Mouse (Mus musculus) hindbrain, embryonic 14.5 days (tissue): ENCODE data around the gene Bicd2. TPM values are rescaled to one million over a fixed set of nuclear protein-coding genes. Genes with fewer than 3 reads are reported as not detected.

Experiments used
- ATAC-seq: fragments of 200-750 bp; cut with Nextera tagmentation; 2 replicates; pipeline ENCODE4 v1.8.0; 2017; ENCODE audit warnings: moderate number of reproducible peaks, mild to moderate bottlenecking, moderate TSS enrichment, moderate library complexity; ENCODE audit not compliant: low FRiP score
- DNase-seq: peaks from one replicate; pipeline ENCODE4 v3.0.0-alpha.2; 2015; ENCODE audit warnings: low spot score
- H3K27ac ChIP-seq: fragments of 300-500 bp; sonication (generic); 2 replicates; pipeline ENCODE4 v1.5.1; 2014; ENCODE audit warnings: mild to moderate bottlenecking, moderate library complexity
- H3K27me3 ChIP-seq: fragments of 300-500 bp; sonication (generic); 2 replicates; pipeline ENCODE4 v1.6.1; 2014; ENCODE audit warnings: mild to moderate bottlenecking, low read length, mixed read lengths; ENCODE audit not compliant: control insufficient read depth, insufficient read depth
- H3K36me3 ChIP-seq: fragments of 300-500 bp; sonication (generic); replicated peaks from 2 replicates; pipeline ENCODE4 v1.6.1; 2014; ENCODE audit not compliant: control insufficient read depth, insufficient read depth
- H3K4me1 ChIP-seq: fragments of 300-500 bp; sonication (generic); replicated peaks from 2 replicates; pipeline ENCODE4 v1.6.1; 2014; ENCODE audit warnings: antibody characterized with exemption, low read length, mixed read lengths; ENCODE audit not compliant: control insufficient read depth, insufficient read depth
- H3K4me2 ChIP-seq: fragments of 300-500 bp; sonication (generic); replicated peaks from 2 replicates; pipeline ENCODE4 v1.6.1; 2014; ENCODE audit warnings: mild to moderate bottlenecking, moderate library complexity
- H3K4me3 ChIP-seq: fragments of 300-500 bp; sonication (generic); replicated peaks from 2 replicates; pipeline ENCODE4 v1.5.1; 2014; ENCODE audit warnings: mild to moderate bottlenecking, low read length
- H3K9ac ChIP-seq: fragments of 300-500 bp; sonication (generic); 2 replicates; pipeline ENCODE4 v1.6.1; 2014
- H3K9me3 ChIP-seq: fragments of 300-500 bp; sonication (generic); 2 replicates; pipeline ENCODE4 v1.6.1; 2016; ENCODE audit warnings: low read length; ENCODE audit not compliant: control insufficient read depth
- WGBS: fragments of 180-500 bp; shearing (Covaris S2); extraction: QIAGEN DNeasy Blood & Tissue Kit; methylation state at CpG from one replicate; pipeline ENCODE4 v1.1.7; 2014; 5-methylcytosine and 5-hydroxymethylcytosine counted together
- polyA plus RNA-seq: library from polyadenylated mRNA; unstranded; fragments of >200 nt; fragmentation: Nextera tagmentation; extraction: Ambion mirVana; gene quantifications from 2 replicates; pipeline ENCODE4 v1.2.1, GENCODE M21; 2014

The Bicd2 gene
- polyA plus RNA-seq, 1 experiment from 2014 or later = 30.7 TPM

DNA sequence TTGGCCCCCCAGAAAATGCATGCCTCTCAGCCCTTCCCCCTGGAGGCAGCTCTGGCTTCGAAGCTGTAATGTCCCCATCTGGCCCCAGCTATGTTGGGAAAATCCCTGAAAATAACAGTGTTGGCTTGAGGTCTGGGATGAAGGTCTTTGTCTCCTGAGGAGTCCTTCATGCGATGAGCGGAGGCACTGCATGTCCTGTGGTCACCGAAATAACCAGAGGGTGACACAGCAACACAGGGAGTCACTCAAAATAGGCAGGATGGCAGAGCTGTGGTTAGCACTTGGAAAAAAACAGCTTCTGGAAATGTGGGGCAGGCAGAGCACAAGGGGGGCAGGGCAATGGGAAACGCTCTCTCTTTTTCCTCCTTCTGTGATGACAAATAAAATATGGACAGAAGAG is 19.2 kb upstream of the Bicd2 start:
- 82% methylated on average over 5 of the region's 5 CpGs for WGBS
- DNase-seq = no peak
- no peak for ATAC-seq
- Histone ChIP-seq H3K27me3 (peaks cover 11% of the 10 kb centered on the region; the same call in 1 of the 2 replicates), H3K4me2 (no peak overlapping the region), H3K9me3 (no peaks in the 10 kb centered on the region), H3K36me3 (no peaks in the 10 kb centered on the region), H3K9ac (no peak overlapping the region), H3K4me3 (no peak overlapping the region), H3K27ac (no peak overlapping the region), H3K4me1 (peaks cover 18% of the 10 kb centered on the region)

DNA sequence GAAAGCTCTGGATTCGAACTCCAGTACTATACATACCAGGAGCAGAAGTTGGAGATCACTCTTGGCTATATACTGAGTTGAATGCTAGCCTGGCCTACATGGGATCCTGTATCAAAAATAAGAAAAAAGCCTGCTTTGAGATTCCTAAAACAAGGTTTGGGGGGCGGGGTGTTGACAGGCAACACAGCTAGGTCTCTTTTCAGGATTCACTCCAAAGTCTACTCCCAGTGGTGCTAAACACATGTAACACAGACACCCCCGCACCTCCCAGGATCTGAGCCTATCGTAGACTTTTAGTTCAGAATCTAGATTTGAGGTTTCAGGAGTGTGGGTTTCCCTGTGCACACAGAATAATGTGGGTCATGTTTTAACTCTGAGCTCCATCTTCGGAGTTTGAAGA is 18.6 kb upstream of the Bicd2 start:
- Histone ChIP-seq H3K27me3 (peaks cover 11% of the 10 kb centered on the region; the same call in 1 of the 2 replicates), H3K4me3 (no peak overlapping the region), H3K4me1 (peaks cover 18% of the 10 kb centered on the region), H3K36me3 (no peaks in the 10 kb centered on the region), H3K9ac (no peak overlapping the region), H3K4me2 (no peak overlapping the region), H3K27ac (no peak overlapping the region), H3K9me3 (no peaks in the 10 kb centered on the region)
- DNase-seq (no peak), ATAC-seq (no peak)
- WGBS = 95% methylated on average over 5 of the region's 5 CpGs

DNA sequence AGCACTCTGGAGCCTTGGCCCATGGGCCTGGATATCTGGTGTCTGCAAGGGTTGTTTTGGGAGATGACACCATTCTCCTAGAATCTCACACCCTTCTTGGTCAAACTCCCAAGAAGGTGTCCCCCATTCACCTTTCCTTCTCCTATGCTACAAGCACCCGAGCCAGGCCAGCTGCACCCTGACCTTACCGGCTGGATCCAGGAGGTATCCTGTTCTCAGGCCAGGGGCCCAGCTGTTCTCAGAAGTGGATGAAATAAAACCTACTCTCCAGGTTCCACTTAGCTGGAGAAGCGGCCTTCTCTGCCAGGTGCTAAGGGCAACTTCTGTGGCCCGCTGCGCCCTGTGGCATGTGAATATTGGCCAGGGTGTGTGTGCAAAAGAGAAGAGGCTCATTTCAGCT is 16.5 kb upstream of the Bicd2 start:
- no peak for ATAC-seq
- DNase-seq = no peak
- H3K4me3 ChIP-seq = no peak overlapping the region
- H3K27ac ChIP-seq = no peak overlapping the region
- WGBS = 88% methylated on average over 5 of the region's 5 CpGs
- H3K27me3 ChIP-seq = peaks cover 11% of the 10 kb centered on the region; the same call in 1 of the 2 replicates
- peaks cover 10% of the 10 kb centered on the region for H3K4me1 ChIP-seq
- no peaks in the 10 kb centered on the region for H3K9me3 ChIP-seq
- no peaks in the 10 kb centered on the region for H3K36me3 ChIP-seq
- no peak overlapping the region for H3K9ac ChIP-seq
- H3K4me2 ChIP-seq = no peak overlapping the region

DNA sequence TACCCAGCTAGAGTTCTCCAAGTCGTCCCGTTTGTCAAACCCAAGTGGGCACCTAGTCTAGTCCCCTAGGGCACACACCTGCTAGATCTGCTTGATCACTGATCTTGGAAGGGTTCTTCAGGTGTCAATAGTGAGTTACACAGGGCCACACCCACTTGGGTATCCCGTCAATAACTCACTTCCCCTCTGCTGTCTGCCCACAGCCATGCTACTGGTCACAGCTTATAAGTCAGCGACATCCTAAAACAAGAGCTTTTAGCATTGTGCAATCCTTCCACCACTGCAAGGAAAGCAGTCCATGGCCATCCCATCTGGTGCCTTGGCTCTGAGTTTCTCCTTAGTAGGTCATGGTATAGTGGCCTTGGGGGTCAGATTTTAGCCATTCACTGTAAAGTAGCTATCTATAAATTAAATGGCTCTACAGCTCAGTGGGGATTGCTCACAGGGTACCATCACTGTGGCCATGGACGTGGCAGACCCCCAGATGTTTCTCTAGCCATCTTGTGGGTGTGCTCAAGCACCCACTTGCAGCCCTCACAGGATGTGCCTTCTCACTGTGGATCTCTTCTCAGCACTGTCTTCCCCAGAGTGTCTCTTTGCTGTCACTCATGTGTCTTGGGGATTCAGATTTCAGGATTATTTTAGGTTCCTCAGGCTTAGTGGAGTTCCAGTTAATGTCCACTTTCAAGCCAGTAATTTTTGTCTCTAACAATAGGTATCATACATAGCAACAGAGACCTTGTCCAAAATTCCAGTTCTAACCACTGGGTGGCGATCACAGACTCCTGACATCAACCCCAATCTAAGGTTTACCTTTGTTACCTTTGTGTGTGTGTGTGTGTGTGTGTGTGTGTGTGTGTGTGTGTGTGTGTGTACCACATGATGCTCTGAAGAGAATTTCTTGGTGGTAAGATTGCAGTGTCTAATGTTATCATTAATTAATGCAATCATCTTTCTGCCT is 14.9 kb upstream of the Bicd2 start:
- Histone ChIP-seq H3K4me1 (no peaks in the 10 kb centered on the region), H3K4me2 (no peak overlapping the region), H3K27me3 (peaks cover 11% of the 10 kb centered on the region; the same call in 1 of the 2 replicates), H3K9me3 (no peaks in the 10 kb centered on the region), H3K9ac (no peak overlapping the region), H3K27ac (no peak overlapping the region), H3K4me3 (no peak overlapping the region), H3K36me3 (no peaks in the 10 kb centered on the region)
- WGBS = 62% methylated on average over 6 of the region's 6 CpGs
- DNase-seq = peak; percentile 59
- peak; percentile 69; the same call in 1 of the 2 replicates for ATAC-seq

DNA sequence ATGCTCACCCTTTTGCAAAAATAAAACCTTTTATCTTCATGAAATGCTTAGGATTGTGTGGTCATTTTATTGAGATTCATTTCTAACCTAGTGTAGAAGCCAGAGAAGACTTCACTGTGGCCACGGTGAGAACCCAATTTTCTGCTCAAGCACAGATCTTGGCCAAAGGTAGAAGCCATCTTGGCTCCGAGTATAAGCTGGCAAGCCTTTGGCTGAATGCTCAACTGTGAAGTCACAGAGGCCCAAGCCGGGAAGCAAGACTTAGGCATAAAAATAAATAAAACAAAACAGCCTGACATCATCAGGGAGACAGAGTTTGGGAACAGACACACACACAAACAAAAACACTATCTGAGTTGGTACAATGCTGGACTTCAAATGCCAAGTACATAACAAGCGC is 13.3 kb upstream of the Bicd2 start:
- Histone ChIP-seq H3K27me3 (no peaks in the 10 kb centered on the region), H3K9ac (no peak overlapping the region), H3K27ac (no peak overlapping the region), H3K4me1 (no peaks in the 10 kb centered on the region), H3K36me3 (no peaks in the 10 kb centered on the region), H3K4me3 (no peak overlapping the region), H3K9me3 (no peaks in the 10 kb centered on the region), H3K4me2 (no peak overlapping the region)
- DNase-seq = no peak
- WGBS = 83% methylated on average over 4 of the region's 4 CpGs
- ATAC-seq = no peak

DNA sequence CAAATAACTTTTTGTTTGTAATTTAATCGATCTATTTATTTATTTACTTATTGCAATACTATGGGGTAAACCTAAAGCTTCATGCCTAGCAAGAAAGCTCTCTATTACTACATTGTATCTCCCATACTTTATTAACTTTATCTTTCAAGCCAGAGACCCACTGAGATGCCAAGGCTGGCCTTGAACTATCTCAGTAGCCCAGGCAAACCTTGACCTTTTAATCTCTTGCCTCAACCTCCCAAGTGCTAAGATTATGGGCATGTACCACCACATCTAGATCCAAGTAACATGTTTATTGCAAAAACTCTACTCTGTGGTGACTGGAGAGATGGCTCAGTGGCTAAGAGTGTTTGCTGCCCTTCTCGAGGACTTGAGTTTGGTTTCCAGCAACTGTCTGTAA is 8.1 kb upstream of the Bicd2 start:
- no peak for ATAC-seq
- H3K4me1 ChIP-seq = no peaks in the 10 kb centered on the region
- WGBS = 76% methylated on average over 2 of the region's 2 CpGs

DNA sequence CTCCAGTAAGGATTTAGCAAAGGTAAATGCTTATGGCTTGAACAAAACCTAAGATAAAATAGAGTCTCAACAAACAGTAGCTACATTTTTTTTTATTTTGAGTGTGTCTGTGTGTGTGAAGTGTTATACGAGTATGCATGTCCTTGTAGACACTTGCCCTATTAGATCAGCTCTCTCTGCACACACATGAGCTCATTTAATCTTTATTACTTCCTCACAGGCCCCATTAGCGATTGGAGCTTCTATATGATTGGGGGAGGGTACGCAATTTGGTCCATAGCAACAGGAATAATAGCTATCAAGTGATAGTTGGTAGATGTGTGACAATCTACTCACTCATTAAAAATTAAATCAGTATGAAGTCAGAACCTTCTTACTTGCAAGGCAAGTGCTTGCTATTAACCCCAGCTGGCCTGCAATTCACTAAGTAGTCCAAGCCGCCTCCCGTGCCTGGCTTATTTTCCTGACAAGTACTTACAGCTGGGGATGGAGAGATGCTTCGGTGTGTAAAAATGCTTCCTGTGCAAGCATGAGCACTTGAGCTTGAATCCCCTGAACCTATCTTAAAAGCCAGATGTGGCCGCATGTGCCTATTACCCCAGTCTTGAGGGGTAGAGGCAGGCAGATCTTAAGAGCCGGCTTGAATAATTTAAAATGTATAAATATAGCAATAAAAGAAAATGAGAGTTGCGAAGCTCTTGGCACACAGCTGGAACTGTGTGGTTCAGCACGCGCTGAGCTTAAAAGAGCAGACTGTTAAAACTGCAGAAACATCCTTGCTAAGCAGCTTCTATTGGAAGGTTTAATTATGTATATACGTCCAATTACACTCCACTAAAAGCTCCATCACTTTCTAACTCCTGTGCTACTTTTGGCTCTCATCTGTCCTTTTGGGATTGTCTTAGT is 6.1 kb upstream of the Bicd2 start:
- 0 out of 2 replicates have a peak overlapping the region, but pooled peaks have one; percentile 9 for H3K27ac ChIP-seq
- ATAC-seq = no peak
- 79% methylated on average over 12 of the region's 12 CpGs for WGBS

More for the DNA sequence above, 8.1 kb upstream of the Bicd2 start:
- H3K9ac ChIP-seq = no peak overlapping the region
- no peaks in the 10 kb centered on the region for H3K36me3 ChIP-seq
- no peak for DNase-seq
- H3K27ac ChIP-seq = no peak overlapping the region
- H3K27me3 ChIP-seq = no peaks in the 10 kb centered on the region
- no peaks in the 10 kb centered on the region for H3K9me3 ChIP-seq
- no peak overlapping the region for H3K4me3 ChIP-seq
- H3K4me2 ChIP-seq = no peak overlapping the region

DNA sequence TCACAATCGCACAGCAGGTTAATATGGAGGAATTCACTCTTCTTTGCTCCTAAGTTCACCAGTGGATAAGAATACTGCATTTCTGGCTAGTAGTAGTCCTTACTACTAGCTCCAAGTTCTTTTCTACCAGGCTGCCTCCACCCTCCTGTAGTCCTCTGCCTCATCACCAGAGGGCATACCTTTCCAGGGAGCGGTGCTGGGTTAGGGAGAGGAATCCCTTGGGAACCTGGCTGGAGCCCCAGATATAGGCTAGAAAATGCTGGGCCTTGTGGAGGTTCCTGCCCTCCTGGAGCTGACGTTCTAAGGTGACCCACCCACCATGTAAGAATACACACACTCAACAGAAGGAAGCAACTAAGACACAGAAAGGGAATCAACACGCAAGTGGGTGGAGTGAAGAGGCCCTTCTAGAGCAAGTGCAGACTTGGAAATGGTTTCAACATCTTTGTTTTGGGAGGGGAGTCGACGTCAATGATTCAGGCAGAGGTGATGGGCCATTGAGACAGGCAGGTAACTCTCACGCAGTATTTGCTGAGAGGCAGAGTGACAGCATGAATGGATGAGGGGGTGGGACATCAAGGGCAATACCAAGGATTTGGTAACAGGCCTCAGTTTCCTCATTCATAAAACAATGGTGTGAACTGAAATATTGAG is 2.4 kb upstream of the Bicd2 start:
- peaks cover 30% of the 10 kb centered on the region for H3K4me1 ChIP-seq
- H3K9me3 ChIP-seq = no peaks in the 10 kb centered on the region
- ATAC-seq = no peak
- H3K4me2 ChIP-seq = no peak overlapping the region
- H3K36me3 ChIP-seq = no peaks in the 10 kb centered on the region
- no peaks in the 10 kb centered on the region for H3K27me3 ChIP-seq
- no peak overlapping the region for H3K9ac ChIP-seq
- 79% methylated on average over 7 of the region's 7 CpGs for WGBS
- H3K4me3 ChIP-seq = no peak overlapping the region
- DNase-seq = no peak
- no peak overlapping the region for H3K27ac ChIP-seq

More for the DNA sequence above, 6.1 kb upstream of the Bicd2 start:
- H3K36me3 ChIP-seq = no peaks in the 10 kb centered on the region
- H3K9ac ChIP-seq = no peak overlapping the region
- no peaks in the 10 kb centered on the region for H3K27me3 ChIP-seq
- H3K9me3 ChIP-seq = no peaks in the 10 kb centered on the region
- no peak for DNase-seq
- H3K4me2 ChIP-seq = no peak overlapping the region
- H3K4me1 ChIP-seq = peaks cover 7% of the 10 kb centered on the region; the same call in 1 of the 2 replicates
- H3K4me3 ChIP-seq = no peak overlapping the region
